Mouse (Mus musculus): ENCODE results near the gene Pde4d. TPM values are rescaled to one million over a fixed set of nuclear protein-coding genes. Genes with fewer than 3 reads are reported as not detected.

Pde4d gene
- polyA plus RNA-seq, 1 experiment from 2014 or later, result 27.9 TPM

GRCm38 (mm10) chr13:109615785-109616281 is 1166.1 kb downstream of the Pde4d start:
- no peak for ATAC-seq (replicated peaks; ENCODE audit: extremely low read depth, insufficient read depth, low FRiP score)
- Histone ChIP-seq H3K9me3 (replicated peaks; ENCODE audit: control insufficient read depth, low read length) (no peaks in the 10 kb centered on the region), H3K4me2 (ENCODE audit: low read depth, low read length) (peak overlapping the region; percentile 46; the same call in 1 of the 2 replicates), H3K27me3 (ENCODE audit: control insufficient read depth, insufficient read depth, low read length) (no peaks in the 10 kb centered on the region), H3K4me3 (ENCODE audit: low read length) (no peak overlapping the region), H3K27ac (ENCODE audit: low read length) (no peak overlapping the region), H3K36me3 (ENCODE audit: control insufficient read depth, insufficient read depth) (no peaks in the 10 kb centered on the region), H3K9ac (ENCODE audit: low read length) (no peak overlapping the region), H3K4me1 (ENCODE audit: control insufficient read depth, insufficient read depth, low read length) (no peaks in the 10 kb centered on the region)
- 10% methylated on average over 7 of the region's 7 CpGs for WGBS

GRCm38 (mm10) chr13:109619158-109619657 is 1169.5 kb downstream of the Pde4d start:
- no peak for ATAC-seq (replicated peaks; ENCODE audit: extremely low read depth, insufficient read depth, low FRiP score)
- Histone ChIP-seq H3K9me3 (replicated peaks; ENCODE audit: control insufficient read depth, low read length) (no peaks in the 10 kb centered on the region), H3K4me3 (ENCODE audit: low read length) (no peak overlapping the region), H3K27ac (ENCODE audit: low read length) (no peak overlapping the region), H3K4me1 (ENCODE audit: control insufficient read depth, insufficient read depth, low read length) (peaks cover 5% of the 10 kb centered on the region; the same call in 1 of the 2 replicates), H3K27me3 (ENCODE audit: control insufficient read depth, insufficient read depth, low read length) (no peaks in the 10 kb centered on the region), H3K36me3 (ENCODE audit: control insufficient read depth, insufficient read depth) (no peaks in the 10 kb centered on the region), H3K4me2 (ENCODE audit: low read depth, low read length) (no peak overlapping the region), H3K9ac (ENCODE audit: low read length) (no peak overlapping the region)
- WGBS, result 60% methylated on average over 2 of the region's 2 CpGs

- 42% methylated on average over 5 of the region's 5 CpGs for whole genome bisulfite sequencing
- H3K4me3 ChIP-seq (ENCODE audit: low read length), result 0 out of 2 replicates have a peak overlapping the region, but pooled peaks have one; percentile 10
- H3K36me3 ChIP-seq (ENCODE audit: control insufficient read depth, insufficient read depth), result no peaks in the 10 kb centered on the region
- peak overlapping the region; percentile 51 for H3K27ac ChIP-seq (ENCODE audit: low read length)
- H3K9ac ChIP-seq (ENCODE audit: low read length), result peak overlapping the region; percentile 38; the same call in 1 of the 2 replicates
- ATAC-seq (replicated peaks; ENCODE audit: extremely low read depth, insufficient read depth, low FRiP score), result no peak
- H3K9me3 ChIP-seq (replicated peaks; ENCODE audit: control insufficient read depth, low read length), result no peaks in the 10 kb centered on the region
- H3K4me2 ChIP-seq (ENCODE audit: low read depth, low read length), result peak overlapping the region; percentile 44
- peaks cover 16% of the 10 kb centered on the region for H3K4me1 ChIP-seq (ENCODE audit: control insufficient read depth, insufficient read depth, low read length)
- no peaks in the 10 kb centered on the region for H3K27me3 ChIP-seq (ENCODE audit: control insufficient read depth, insufficient read depth, low read length)
These were observed 1172.5 kb downstream of the Pde4d start for GRCm38 (mm10) chr13:109622207-109622606.

GRCm38 (mm10) chr13:109623201-109623600 is 1173.5 kb downstream of the Pde4d start:
- no peak overlapping the region for H3K27ac ChIP-seq (ENCODE audit: low read length)
- no peak for ATAC-seq (replicated peaks; ENCODE audit: extremely low read depth, insufficient read depth, low FRiP score)

GRCm38 (mm10) chr13:109624772-109625349 is 1175.1 kb downstream of the Pde4d start:
- no peaks in the 10 kb centered on the region for H3K27me3 ChIP-seq (ENCODE audit: control insufficient read depth, insufficient read depth, low read length)
- ATAC-seq (replicated peaks; ENCODE audit: extremely low read depth, insufficient read depth, low FRiP score), result peak; percentile 63
- H3K4me1 ChIP-seq (ENCODE audit: control insufficient read depth, insufficient read depth, low read length), result peaks cover 16% of the 10 kb centered on the region
- no peak overlapping the region for H3K4me3 ChIP-seq (ENCODE audit: low read length)
- H3K27ac ChIP-seq (ENCODE audit: low read length), result peak overlapping the region; percentile 79
- H3K9me3 ChIP-seq (replicated peaks; ENCODE audit: control insufficient read depth, low read length), result no peaks in the 10 kb centered on the region
- 47% methylated on average over 11 of the region's 11 CpGs for WGBS
- peak overlapping the region; percentile 38 for H3K4me2 ChIP-seq (ENCODE audit: low read depth, low read length)
- no peaks in the 10 kb centered on the region for H3K36me3 ChIP-seq (ENCODE audit: control insufficient read depth, insufficient read depth)
- H3K9ac ChIP-seq (ENCODE audit: low read length), result no peak overlapping the region

More at GRCm38 (mm10) chr13:109623201-109623600, 1173.5 kb downstream of the Pde4d start:
- Histone ChIP-seq H3K27me3 (ENCODE audit: control insufficient read depth, insufficient read depth, low read length) (no peaks in the 10 kb centered on the region), H3K4me3 (ENCODE audit: low read length) (no peak overlapping the region), H3K36me3 (ENCODE audit: control insufficient read depth, insufficient read depth) (no peaks in the 10 kb centered on the region), H3K4me2 (ENCODE audit: low read depth, low read length) (no peak overlapping the region), H3K9ac (ENCODE audit: low read length) (no peak overlapping the region), H3K4me1 (ENCODE audit: control insufficient read depth, insufficient read depth, low read length) (peaks cover 16% of the 10 kb centered on the region), H3K9me3 (replicated peaks; ENCODE audit: control insufficient read depth, low read length) (no peaks in the 10 kb centered on the region)
- 62% methylated on average over 2 of the region's 2 CpGs for WGBS

- Histone ChIP-seq H3K4me3 (ENCODE audit: low read length) (no peak overlapping the region), H3K27ac (ENCODE audit: low read length) (peak overlapping the region; percentile 79), H3K4me1 (ENCODE audit: control insufficient read depth, insufficient read depth, low read length) (peaks cover 16% of the 10 kb centered on the region), H3K4me2 (ENCODE audit: low read depth, low read length) (peak overlapping the region; percentile 38), H3K27me3 (ENCODE audit: control insufficient read depth, insufficient read depth, low read length) (no peaks in the 10 kb centered on the region), H3K9ac (ENCODE audit: low read length) (no peak overlapping the region), H3K36me3 (ENCODE audit: control insufficient read depth, insufficient read depth) (no peaks in the 10 kb centered on the region), H3K9me3 (replicated peaks; ENCODE audit: control insufficient read depth, low read length) (no peaks in the 10 kb centered on the region)
- 84% methylated on average over 18 of the region's 18 CpGs for WGBS
- no peak for ATAC-seq (replicated peaks; ENCODE audit: extremely low read depth, insufficient read depth, low FRiP score)
These were observed 1175.8 kb downstream of the Pde4d start for GRCm38 (mm10) chr13:109625466-109626129.

- Histone ChIP-seq H3K9me3 (replicated peaks; ENCODE audit: control insufficient read depth, low read length) (no peaks in the 10 kb centered on the region), H3K4me1 (ENCODE audit: control insufficient read depth, insufficient read depth, low read length) (peaks cover 23% of the 10 kb centered on the region), H3K4me3 (ENCODE audit: low read length) (no peak overlapping the region), H3K27me3 (ENCODE audit: control insufficient read depth, insufficient read depth, low read length) (no peaks in the 10 kb centered on the region), H3K36me3 (ENCODE audit: control insufficient read depth, insufficient read depth) (no peaks in the 10 kb centered on the region), H3K27ac (ENCODE audit: low read length) (no peak overlapping the region), H3K4me2 (ENCODE audit: low read depth, low read length) (no peak overlapping the region), H3K9ac (ENCODE audit: low read length) (no peak overlapping the region)
- ATAC-seq (replicated peaks; ENCODE audit: extremely low read depth, insufficient read depth, low FRiP score), result no peak
- WGBS, result 70% methylated on average over 2 of the region's 2 CpGs
These were observed 1177.5 kb downstream of the Pde4d start for GRCm38 (mm10) chr13:109627265-109627664.

GRCm38 (mm10) chr13:109628606-109629005 is 1178.9 kb downstream of the Pde4d start:
- H3K36me3 ChIP-seq (ENCODE audit: control insufficient read depth, insufficient read depth), result no peaks in the 10 kb centered on the region
- no peak overlapping the region for H3K9ac ChIP-seq (ENCODE audit: low read length)
- H3K4me1 ChIP-seq (ENCODE audit: control insufficient read depth, insufficient read depth, low read length), result peaks cover 29% of the 10 kb centered on the region
- no peaks in the 10 kb centered on the region for H3K9me3 ChIP-seq (replicated peaks; ENCODE audit: control insufficient read depth, low read length)
- WGBS, result 100% methylated on average over 4 of the region's 4 CpGs
- no peak overlapping the region for H3K4me3 ChIP-seq (ENCODE audit: low read length)
- no peaks in the 10 kb centered on the region for H3K27me3 ChIP-seq (ENCODE audit: control insufficient read depth, insufficient read depth, low read length)
- H3K27ac ChIP-seq (ENCODE audit: low read length), result no peak overlapping the region
- no peak overlapping the region for H3K4me2 ChIP-seq (ENCODE audit: low read depth, low read length)
- no peak for ATAC-seq (replicated peaks; ENCODE audit: extremely low read depth, insufficient read depth, low FRiP score)

GRCm38 (mm10) chr13:109629216-109629615 is 1179.5 kb downstream of the Pde4d start:
- H3K9ac ChIP-seq (ENCODE audit: low read length), result no peak overlapping the region
- H3K4me3 ChIP-seq (ENCODE audit: low read length), result no peak overlapping the region
- no peaks in the 10 kb centered on the region for H3K9me3 ChIP-seq (replicated peaks; ENCODE audit: control insufficient read depth, low read length)
- no peak overlapping the region for H3K4me2 ChIP-seq (ENCODE audit: low read depth, low read length)
- no peak overlapping the region for H3K27ac ChIP-seq (ENCODE audit: low read length)
- 87% methylated on average over 5 of the region's 5 CpGs for WGBS
- H3K4me1 ChIP-seq (ENCODE audit: control insufficient read depth, insufficient read depth, low read length), result peaks cover 31% of the 10 kb centered on the region
- no peak for ATAC-seq (replicated peaks; ENCODE audit: extremely low read depth, insufficient read depth, low FRiP score)
- no peaks in the 10 kb centered on the region for H3K36me3 ChIP-seq (ENCODE audit: control insufficient read depth, insufficient read depth)
- H3K27me3 ChIP-seq (ENCODE audit: control insufficient read depth, insufficient read depth, low read length), result no peaks in the 10 kb centered on the region
